Mouse (Mus musculus) megakaryocyte progenitor cell, adult 5-6 weeks (primary cell): ENCODE measurements around the gene Gm28305. TPM values are rescaled to one million over a fixed set of nuclear protein-coding genes. Genes with fewer than 3 reads are reported as not detected.

ENCODE experiments used
- ATAC-seq: replicated peaks from 2 replicates; pipeline ENCODE4 v1.8.0; 2016; ENCODE audit warnings: mild to moderate bottlenecking, moderate TSS enrichment, inconsistent platforms; ENCODE audit not compliant: poor library complexity
- total RNA-seq, 2 experiments: library from RNA; stranded (forward) in 1 of 2; stranded (reverse) in 1 of 2; fragments of 157-497, 149-512 nt in 1 of 2; fragments of 200-1000 nt in 1 of 2; gene quantifications; 2 replicates each; pipeline versions ENCODE4 v1.2.3 to v1.2.4; 2015 to 2017

Gene Gm28305
- total RNA-seq, 2 experiments from 2014 or later = not detected

DNA sequence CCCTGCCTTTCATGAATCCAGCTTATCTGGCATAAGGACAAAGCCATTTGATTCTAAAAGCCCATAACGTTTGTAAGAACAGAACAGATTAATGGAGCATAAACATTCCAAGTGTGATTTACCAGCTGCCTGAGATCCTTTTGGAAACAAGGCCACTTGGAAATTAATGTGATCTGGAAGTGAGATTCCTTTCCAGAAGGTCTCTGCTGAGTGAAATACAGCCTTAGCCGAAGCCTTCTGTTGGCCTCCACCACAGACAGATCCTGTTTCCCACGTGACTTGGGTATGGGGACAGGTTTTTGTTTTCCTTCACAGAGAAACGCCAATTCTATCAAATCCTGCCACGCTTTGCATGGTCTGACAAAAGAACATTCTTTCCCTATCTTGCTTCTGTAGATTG, 83.2 kb downstream of the Gm28305 start:
- ATAC-seq = no peak

Other genes starting within 250 kb of the Gm28305 start
- 1.3 and 8.9 TPM in 2 replicates for gene Nphp3, start 38.1 kb upstream of the Gm28305 start, total RNA-seq (2015)
- gene Nphp3, start 38.1 kb upstream of the Gm28305 start, total RNA-seq (2017) = 2.4 and 3.3 TPM in 2 replicates
- gene Uba5, start 22.5 kb downstream of the Gm28305 start, total RNA-seq (2015) = 56.0 and 62.4 TPM in 2 replicates
- gene Uba5, start 22.5 kb downstream of the Gm28305 start, total RNA-seq (2017) = 46.8 and 54.0 TPM in 2 replicates
- gene Acad11, start 22.7 kb downstream of the Gm28305 start, total RNA-seq (2015) = 15.0 and 16.0 TPM in 2 replicates
- 17.3 and 18.1 TPM in 2 replicates for gene Acad11, start 22.7 kb downstream of the Gm28305 start, total RNA-seq (2017)
- not detected in 2 replicates for gene Ackr4, start 86.3 kb downstream of the Gm28305 start, total RNA-seq (2015)
- gene Ackr4, start 86.3 kb downstream of the Gm28305 start, total RNA-seq (2017) = not detected in 2 replicates
- 91.6 and 107 TPM in 2 replicates for gene Dnajc13, start 222.3 kb downstream of the Gm28305 start, total RNA-seq (2015)
- 52.1 and 55.5 TPM in 2 replicates for gene Dnajc13, start 222.3 kb downstream of the Gm28305 start, total RNA-seq (2017)